Mouse (Mus musculus) thymus, adult 18-20 months (tissue): Measurements from ENCODE around the gene Prdm1.

Experiments
- DNase-seq, 2 experiments: peaks; one replicate each; pipeline ENCODE4 v3.0.0; 2022; ENCODE audit warnings: mixed read lengths in 2 of 2

Gene Prdm1

DNA sequence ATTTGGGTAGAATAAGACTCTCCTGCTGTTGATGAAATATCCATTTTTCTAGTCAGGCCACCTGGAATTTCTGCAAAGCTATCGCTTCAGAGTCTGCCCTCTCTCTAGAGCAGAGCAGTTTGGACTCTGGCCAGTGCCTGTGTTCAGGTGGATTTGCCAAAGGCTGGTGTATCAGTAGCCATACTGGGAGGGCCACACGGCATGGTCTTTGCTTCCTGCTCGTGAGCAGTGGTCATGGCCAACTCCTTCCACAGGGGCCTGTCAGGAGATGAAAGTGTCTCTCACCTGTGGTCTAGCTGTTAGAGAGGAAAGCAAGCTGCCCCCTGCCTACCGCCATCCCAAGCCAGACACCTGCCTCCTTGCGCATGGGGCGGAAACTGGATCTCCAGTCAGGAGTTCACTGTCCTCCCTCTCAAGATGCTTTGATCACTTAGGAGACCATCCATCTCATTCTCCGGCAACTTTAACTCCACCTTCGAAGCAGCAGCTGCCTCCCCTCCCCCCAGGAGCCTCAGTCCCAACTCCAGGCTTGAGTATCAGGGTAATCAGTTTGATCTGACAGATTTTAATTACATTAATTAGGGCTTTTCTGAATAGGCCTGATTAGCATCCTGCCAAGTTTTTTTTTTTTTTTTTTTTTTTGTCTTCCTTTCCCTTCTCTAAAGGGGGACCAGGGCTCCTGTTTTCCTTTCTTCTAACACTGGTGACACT, 35.3 kb downstream of the Prdm1 start:
- DNase-seq = no peak

GRCm38 (mm10) chr10:44490899-44491422, 37.3 kb downstream of the Prdm1 start:
- no peak for DNase-seq

DNA sequence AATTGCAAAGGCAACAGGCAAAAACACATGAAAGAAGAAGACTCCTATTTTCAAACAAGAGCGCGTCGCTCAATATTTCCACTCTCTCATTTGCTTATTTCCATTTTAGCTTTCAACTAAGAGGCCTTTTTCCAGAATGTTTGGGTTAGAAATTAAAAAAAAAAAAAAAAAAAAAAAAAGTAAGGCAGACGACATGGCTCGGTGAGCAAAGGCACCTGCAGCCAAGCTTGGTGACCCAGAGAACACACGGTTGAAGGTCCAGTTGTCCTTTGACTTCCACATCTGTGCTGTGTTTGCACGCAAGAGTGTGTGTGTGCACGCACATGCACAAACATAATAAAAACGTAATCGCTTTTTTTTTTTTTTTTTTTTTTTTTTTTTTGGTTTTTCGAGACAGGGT, 41.2 kb downstream of the Prdm1 start:
- DNase-seq = no peak

GRCm38 (mm10) chr10:44484077-44484476, 44.2 kb downstream of the Prdm1 start:
- no peak for DNase-seq

- peak in 1 of 2 experiments; percentile 35 for DNase-seq
Observed at GRCm38 (mm10) chr10:44483116-44483515, 45.2 kb downstream of the Prdm1 start.

- DNase-seq = no peak
Observed at GRCm38 (mm10) chr10:44481379-44481778, 46.9 kb downstream of the Prdm1 start.

GRCm38 (mm10) chr10:44479286-44479685, 49.0 kb downstream of the Prdm1 start:
- DNase-seq = no peak

DNA sequence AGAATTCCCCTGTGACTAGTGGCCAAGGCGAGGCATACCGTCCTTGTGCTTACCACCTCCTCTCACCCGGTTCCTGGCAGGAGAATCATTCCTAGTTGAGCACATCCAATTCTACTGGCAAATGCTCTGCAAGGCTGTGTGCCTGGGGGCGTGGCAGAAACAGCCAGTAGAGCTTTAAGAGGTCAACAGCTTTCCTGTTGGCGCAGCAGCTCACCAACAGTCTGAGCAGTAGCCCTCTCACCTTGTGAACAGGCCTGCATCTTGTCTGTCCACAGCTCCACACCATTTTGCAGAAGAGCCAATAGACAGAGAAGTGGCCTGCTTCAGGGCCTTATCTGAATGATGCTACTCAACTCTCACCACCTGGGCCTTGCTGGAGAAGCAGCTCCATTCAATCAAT, 50.2 kb downstream of the Prdm1 start:
- DNase-seq = no peak

DNA sequence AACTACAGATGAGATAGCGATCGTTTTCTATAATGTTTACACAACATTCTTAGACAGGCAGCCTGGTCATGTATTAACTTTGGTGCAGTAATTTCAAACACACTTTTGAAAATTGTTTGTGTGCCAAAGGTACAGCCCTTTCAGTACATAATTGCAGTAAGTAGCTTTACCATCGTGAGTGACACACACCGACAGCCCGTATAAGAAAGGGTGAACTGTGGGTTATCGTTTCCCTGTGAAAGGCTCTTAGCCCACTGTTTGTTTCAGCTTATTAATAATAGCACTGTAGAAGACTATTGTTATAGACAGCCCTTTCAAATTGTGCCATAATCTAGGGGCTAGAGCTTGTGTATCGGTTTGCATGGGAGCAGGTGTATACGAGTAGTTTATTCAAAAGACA, 51.1 kb downstream of the Prdm1 start:
- no peak for DNase-seq

DNA sequence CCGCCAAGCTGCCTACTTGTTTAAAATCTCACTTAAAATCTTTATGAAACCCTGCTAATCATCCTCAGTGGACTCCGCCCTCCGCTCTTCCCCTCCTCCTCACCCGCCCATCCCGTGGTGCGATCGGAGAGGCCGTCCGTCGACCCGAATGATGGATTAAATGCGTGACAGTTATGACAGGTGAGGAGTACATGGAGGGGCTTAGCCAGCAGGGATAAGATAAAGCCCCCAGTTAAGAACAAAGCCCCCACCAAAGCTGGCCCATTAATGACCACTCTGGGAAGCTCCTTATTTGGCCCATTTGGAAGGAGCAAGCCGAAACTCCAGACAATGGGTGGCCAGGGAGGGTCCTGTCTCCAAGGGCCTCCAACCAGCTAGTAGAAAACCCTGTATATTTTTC, 51.8 kb downstream of the Prdm1 start:
- DNase-seq = no peak

DNA sequence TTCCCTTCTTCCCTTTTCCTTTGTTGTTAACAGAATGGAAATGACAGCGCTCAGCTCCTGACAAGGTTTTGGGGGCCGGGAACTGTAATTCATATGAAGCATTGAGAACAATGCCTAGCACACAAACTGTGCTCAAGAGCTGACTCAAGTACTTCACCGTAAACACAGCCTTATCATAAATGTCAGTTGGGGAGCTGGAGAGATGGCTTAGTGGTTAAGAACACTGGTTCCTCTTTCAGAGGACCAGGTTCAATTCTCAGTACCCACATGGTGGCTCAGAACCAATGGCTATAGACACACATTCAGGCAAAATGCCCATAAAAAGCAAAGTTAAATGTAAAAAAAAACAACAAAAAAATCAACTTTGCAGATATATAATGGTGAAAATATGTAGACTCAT, 52.9 kb downstream of the Prdm1 start:
- DNase-seq = no peak

DNA sequence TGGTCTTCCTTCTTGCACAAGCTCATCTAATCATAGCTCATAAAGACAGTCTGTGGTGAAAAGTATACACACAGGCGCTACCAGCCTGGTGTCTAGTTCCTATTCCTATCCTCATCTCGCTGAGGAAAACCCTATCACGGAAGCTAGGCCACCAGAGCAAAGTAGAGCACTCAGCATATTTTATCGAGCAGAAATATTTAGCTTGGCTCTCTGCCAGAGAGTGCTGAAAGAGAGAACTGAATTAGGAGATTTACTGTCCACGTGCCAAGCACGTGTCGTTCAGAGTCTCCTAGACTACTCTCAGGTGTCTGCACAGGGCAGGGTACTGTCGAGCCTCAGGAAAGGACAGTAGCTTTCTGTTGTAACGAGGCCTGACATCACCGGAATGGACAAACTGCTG, 54.0 kb downstream of the Prdm1 start:
- no peak for DNase-seq

DNA sequence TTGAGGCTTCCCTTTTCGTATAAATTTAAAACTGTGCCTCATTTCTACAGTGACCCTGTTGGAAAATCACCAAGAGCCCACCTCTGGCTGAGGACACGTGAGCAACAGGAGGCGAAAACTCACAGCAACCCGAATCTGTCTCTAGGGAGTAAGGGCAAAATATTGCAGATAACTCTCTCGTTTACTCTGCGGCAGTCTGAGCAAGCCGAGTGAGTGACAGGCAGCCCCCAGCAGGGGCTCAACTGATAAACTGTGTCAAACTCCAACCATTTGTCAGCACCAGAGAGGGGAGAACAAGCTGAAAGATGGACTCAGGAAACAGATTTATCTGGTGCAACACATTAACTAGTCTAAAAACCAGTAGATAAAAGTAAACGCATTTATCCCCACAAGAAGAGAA, 62.7 kb downstream of the Prdm1 start:
- no peak for DNase-seq

DNA sequence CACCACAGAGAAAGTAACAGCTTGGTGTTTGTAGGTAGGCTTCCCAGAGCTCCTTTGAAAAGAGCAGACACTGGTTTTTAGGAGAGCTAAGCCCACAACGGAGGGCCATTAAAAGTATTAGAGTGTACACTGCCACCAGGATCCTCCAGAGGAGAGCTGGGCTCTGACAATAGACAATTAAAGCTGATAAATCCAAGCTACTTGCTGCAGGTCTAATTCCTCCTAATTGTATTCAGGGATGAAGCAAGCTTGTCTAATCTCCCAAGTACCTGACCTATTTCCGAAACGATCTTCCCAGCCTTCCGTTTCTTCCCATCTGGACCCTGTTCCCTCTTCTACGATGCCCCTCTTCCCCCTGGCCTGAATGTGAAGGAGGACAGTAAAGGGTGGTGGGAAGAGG, 63.7 kb downstream of the Prdm1 start:
- DNase-seq = no peak

GRCm38 (mm10) chr10:44463856-44464255, 64.4 kb downstream of the Prdm1 start:
- no peak for DNase-seq

- no peak for DNase-seq
Observed at GRCm38 (mm10) chr10:44462351-44462750, 66.0 kb downstream of the Prdm1 start.

DNA sequence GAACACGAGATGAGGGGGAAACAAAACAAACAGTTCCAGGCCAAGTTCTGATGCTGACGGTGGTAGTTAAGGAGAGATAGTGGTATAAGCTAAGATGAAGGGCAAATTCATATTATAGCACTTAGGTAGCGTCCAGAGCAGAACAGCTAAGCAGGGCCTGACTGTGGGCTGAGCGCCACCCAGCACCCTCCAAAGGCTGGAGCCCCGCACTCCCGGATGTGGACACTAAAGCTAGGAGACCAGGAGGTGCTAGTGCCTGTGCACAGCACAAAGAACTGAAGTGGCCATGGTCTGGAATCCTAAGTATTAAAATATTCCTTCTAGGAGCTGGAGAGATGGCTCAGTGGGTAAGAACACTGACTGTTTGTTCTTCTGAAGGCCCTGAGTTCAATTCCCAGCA, 67.2 kb downstream of the Prdm1 start:
- no peak for DNase-seq

DNA sequence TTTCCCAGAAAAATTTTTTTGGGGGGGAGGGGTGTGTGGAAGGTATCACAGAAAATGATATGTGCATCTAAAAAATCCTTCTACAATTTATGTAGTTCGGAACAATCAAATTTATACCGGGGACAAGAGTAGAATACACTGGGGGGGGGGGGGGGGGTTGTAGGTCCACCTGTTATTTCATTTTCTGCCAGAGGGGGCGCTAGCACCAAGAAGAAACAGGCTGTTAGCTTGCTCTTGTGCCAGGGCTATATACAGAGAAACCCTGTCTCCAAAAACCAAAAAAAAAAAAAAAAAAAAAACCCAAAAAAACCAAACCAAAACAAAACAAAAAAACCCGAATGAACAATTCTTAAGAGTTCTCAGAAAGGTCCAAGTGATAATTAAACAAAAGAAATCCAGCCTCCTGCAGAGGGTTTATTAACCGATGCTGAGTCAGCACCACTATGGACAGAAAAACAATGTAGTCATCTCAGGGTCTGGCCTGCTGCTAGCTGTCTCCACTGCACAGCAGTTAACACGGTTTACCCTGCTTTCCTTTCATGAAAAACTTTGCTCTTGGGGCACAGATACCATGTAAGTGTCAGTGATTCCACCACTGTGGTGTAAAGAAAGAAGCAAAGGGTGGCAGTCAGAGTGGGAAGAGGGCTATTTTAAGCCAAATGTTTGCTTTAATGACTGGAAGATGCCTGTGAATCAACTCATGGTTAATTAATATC, 68.0 kb downstream of the Prdm1 start:
- DNase-seq = no peak

DNA sequence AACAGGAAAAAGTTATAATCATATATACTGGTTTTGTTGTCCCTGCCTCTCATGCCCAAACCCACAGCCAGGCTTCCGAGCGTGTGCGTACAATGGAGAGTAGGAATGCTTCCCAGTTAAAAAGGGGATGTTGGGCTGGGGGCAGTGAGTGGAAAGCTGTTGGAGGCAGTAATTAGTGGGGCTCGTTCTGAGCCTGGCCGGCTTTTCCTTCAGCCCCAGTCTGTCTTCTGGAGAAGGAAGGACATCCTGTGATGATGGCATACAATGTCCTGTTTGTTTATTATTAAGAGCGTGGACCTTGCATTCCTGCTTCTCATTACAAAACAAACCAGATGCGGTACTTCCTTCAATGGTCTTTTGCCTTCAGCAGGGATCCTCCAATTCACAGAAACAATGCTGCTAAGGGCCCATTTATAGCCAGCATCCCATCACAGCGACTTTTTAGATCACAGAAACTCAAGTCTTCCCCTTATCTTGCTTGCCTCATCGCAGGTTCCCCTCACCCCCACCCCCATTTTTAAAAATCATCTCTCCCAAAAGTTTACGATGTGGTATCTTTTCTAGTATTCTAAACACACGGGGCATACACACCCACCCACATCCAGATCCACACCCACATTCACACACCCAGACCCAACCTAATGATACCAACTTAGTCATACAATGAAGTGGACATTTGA, 68.8 kb downstream of the Prdm1 start:
- DNase-seq = no peak

DNA sequence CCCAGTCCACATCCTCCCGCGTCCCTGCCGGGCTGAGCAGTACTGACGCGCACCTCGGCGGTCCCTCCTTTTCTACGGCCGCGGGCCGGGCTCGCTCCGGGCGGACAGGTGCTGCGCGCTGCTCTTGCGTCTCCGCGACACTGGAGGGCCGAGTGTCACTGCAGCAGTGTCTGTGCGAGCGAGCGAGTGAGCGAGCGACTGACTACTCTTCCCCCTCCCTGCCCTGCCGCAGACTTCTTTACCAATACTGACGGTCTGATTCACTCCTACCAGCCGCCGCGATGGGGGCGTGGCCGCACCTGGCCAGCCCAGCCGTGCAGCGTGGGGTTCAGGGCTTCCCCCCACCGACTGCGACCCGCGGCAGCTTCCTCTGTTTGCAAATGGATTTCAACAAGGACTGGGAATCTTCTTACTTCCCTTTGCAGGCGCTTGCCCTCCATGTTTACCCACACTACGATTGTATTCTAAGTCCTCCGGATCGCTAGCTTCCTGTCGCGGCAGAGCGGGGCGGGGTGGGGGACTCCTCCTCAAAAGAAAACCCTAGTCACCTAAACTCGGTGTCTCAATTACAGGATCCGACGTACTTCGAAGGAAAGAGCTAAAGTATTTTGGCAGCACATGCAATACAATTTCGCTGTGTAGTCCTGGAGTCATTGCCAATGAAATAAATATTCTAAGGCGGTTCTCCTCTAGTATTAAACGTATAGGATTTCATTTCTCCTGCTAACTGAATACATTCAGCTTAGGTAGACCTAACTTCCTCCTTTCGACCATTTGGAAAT, 69.6 kb downstream of the Prdm1 start:
- peak; percentile 73 to 80 for DNase-seq

GRCm38 (mm10) chr10:44457791-44458533, 70.3 kb downstream of the Prdm1 start:
- no peak for DNase-seq
